Mouse (Mus musculus): ENCODE measurements around the gene Gpkow.
"Not testable (repeated sequence)": the region's sequence is repeated elsewhere in the genome, so short reads cannot be mapped to it uniquely, and the experiment has no call there.

Gene Gpkow

GRCm38 (mm10) chrX:7743470-7743869 is 46.5 kb downstream of the Gpkow start:
- DNase-seq (ENCODE audit: low read depth in 1 of 2, low spot score in 2 of 2), result no peak

DNA sequence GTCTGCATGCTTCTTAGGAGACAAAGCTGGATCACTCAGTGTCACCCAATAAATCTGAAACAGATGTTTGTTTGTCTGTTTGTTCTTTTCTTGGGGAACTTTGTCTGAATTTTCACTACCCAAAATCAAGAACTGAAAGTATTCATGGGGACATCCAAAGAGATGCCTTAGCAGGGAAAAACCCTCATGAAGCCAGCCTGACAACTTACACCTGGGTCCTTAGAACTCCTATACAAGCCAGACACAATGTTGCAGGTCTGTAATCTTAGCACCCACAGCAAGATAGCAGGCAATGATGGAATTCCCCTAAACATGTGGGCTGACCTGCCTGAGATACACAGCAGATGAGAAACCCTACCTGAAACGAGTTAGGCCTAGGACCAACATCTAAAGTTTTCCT is 48.0 kb downstream of the Gpkow start:
- DNase-seq (ENCODE audit: low read depth in 1 of 2, low spot score in 2 of 2), result no peak

GRCm38 (mm10) chrX:7745429-7745828 is 48.5 kb downstream of the Gpkow start:
- no peak for DNase-seq (ENCODE audit: low read depth in 1 of 2, low spot score in 2 of 2)

- DNase-seq (ENCODE audit: low read depth in 1 of 2, low spot score in 2 of 2), result no peak
These were observed 53.6 kb downstream of the Gpkow start, which contains the start of gene Ccdc120 for GRCm38 (mm10) chrX:7750432-7751116. Ccdc120 (minus strand) TSS chrX:7750905.

GRCm38 (mm10) chrX:7753627-7754026 is 56.7 kb downstream of the Gpkow start:
- DNase-seq (ENCODE audit: low read depth in 1 of 2, low spot score in 2 of 2), result not testable (repeated sequence)
